Mouse (Mus musculus): ENCODE data around the gene Klk1b5.

Klk1b5 gene

DNA sequence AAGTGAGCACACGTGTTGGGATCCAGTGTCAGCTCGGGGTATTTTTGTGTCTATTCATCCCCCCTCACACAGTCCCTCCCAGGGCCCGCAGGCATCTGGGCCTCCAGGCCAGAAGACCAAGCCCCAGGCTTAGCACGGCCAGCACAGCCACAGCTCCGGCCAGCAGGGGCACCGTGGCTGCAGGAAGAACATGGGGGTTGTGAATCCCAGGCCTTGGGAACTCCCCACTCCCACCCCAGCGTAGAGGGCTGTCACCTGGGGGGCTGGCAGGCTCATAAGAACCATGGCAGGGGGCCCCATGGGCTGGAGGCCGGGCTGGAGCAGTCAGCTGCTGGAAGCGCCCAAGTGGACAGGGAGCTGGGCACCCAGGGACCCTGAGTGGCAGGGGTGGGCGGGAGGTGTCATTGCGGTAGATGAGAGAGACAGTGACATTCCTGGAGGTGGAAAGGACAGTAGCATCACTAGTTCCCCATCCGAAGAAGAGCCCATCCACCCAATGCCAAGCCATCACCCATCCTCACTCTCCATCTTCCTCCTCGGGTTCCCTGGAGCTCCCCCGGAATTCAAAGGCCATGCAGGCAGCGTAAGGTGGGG lies 37.4 kb downstream of the Klk1b5 start:
- no peak for DNase-seq (ENCODE audit: extremely low read depth, low read depth)

- no peak for DNase-seq (ENCODE audit: extremely low read depth, low read depth)
These were observed 39.2 kb downstream of the Klk1b5 start for GRCm38 (mm10) chr7:44254930-44255329.

DNA sequence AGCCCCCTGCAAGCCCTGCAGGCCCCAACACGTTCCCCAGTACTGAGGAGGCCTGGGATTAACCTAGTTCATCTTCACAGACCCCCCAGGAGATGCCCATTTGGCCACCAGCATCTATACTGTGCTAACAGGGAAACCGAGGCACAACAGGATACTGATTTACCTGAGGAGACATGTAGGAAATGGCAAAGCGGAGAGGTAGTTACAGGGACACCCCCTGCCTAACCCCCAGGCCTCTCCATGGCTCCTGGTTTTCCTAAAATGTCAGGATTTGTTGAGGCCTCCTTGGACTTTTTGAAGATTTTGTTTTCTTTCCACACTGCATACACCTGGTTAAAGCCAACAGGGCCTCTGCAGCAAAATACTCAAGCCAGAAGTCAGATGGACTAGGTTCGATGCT lies 41.5 kb downstream of the Klk1b5 start, which contains the start of gene Acp4:
Gene Acp4 (minus strand): TSS at position 101 of the 400 bp plus-strand sequence.
- DNase-seq (ENCODE audit: extremely low read depth, low read depth): no peak

GRCm38 (mm10) chr7:44260410-44260809 lies 44.7 kb downstream of the Klk1b5 start:
- no peak for DNase-seq (ENCODE audit: extremely low read depth, low read depth)

- DNase-seq (ENCODE audit: extremely low read depth, low read depth): no peak
These were observed 45.4 kb downstream of the Klk1b5 start, which contains the start of gene Gm15517 for GRCm38 (mm10) chr7:44261147-44261546. Gene Gm15517, plus strand, starts transcription at chr7:44261447.

- DNase-seq (ENCODE audit: extremely low read depth, low read depth): peak; percentile 53
These were observed 47.3 kb downstream of the Klk1b5 start for GRCm38 (mm10) chr7:44262791-44263643.

GRCm38 (mm10) chr7:44268117-44268516 lies 52.4 kb downstream of the Klk1b5 start:
- no peak for DNase-seq (ENCODE audit: extremely low read depth, low read depth)

DNA sequence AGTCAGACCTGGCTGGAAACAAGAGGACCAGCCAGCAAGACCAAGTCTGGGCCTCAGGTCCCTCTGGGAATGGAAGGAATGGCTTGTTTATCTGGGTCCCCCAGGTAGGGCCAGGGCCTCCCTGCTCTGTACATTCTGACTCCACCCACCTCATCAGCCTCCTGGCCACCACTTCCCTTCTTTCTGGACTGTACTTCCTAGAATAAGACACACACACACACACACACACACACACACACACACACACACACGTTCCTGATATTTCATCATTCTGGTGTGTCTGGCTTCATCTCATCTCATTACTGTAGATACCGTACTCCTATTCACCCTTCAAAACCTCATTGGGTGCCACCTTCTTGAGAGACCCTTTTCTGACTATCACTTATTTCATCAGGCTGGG lies 53.7 kb downstream of the Klk1b5 start:
- no peak for DNase-seq (ENCODE audit: extremely low read depth, low read depth)

Measured in MEL-GATA-1-ER (cell line).